Mouse (Mus musculus) MEL (cell line): ENCODE measurements at regions not wholly inside any gene's neighbourhood (a gene's known extent, or its start where the extent isn't known, plus 50 kb on each side); places are given as distances from the start of the nearest gene placed in this dataset.

Experiments used
- DNase-seq: peaks from one replicate; pipeline ENCODE4 v3.0.0; 2011; ENCODE audit warnings: low read depth, low spot score
- H3K27ac ChIP-seq: 2 replicates; pipeline ENCODE4 v1.5.1; 2012; ENCODE audit warnings: low read depth, mild to moderate bottlenecking, control low read depth, low read length, moderate library complexity; ENCODE audit not compliant: control insufficient read depth
- H3K27me3 ChIP-seq, 2 experiments: fragments of 150-350 bp in 1 of 2; sonication (generic) in 1 of 2; 2 replicates each; pipeline ENCODE4 v1.6.1; 2012; ENCODE audit warnings: low read length in 2 of 2, mild to moderate bottlenecking in 2 of 2, improper control_type of control experiment in 1 of 2, moderate library complexity in 1 of 2; ENCODE audit not compliant: insufficient read depth in 2 of 2, control insufficient read depth in 1 of 2
- H3K36me3 ChIP-seq, 2 experiments: 2 replicates each; pipeline ENCODE4 v1.6.1; 2012 to 2014; ENCODE audit warnings: low read length in 2 of 2, improper control_type of control experiment in 1 of 2, inconsistent platforms in 1 of 2, mild to moderate bottlenecking in 1 of 2; ENCODE audit not compliant: insufficient read depth in 2 of 2, control insufficient read depth in 1 of 2
- H3K4me1 ChIP-seq, 2 experiments: fragments of 150-350 bp in 1 of 2; sonication (generic) in 1 of 2; 2 replicates each; pipeline ENCODE4 v1.6.1; 2012; ENCODE audit warnings: low read length in 2 of 2, improper control_type of control experiment in 1 of 2, mild to moderate bottlenecking in 1 of 2; ENCODE audit not compliant: insufficient read depth in 2 of 2, control insufficient read depth in 1 of 2
- H3K4me3 ChIP-seq, 2 experiments: fragments of 150-350 bp in 1 of 2; sonication (generic) in 1 of 2; 2 replicates each; pipeline ENCODE4 v1.5.1; 2012; ENCODE audit warnings: low read depth in 2 of 2, low read length in 2 of 2, mild to moderate bottlenecking in 2 of 2, moderate library complexity in 2 of 2, control low read depth in 1 of 2, improper control_type of control experiment in 1 of 2; ENCODE audit not compliant: control insufficient read depth in 1 of 2, insufficient read depth in 1 of 2
- H3K79me2 ChIP-seq: 2 replicates; pipeline ENCODE4 v1.6.1; 2012; ENCODE audit warnings: mild to moderate bottlenecking, low read length, moderate library complexity; ENCODE audit not compliant: control insufficient read depth, poor library complexity, insufficient read depth
- H3K9ac ChIP-seq: 2 replicates; pipeline ENCODE4 v1.6.1; 2012; ENCODE audit warnings: low read depth, mild to moderate bottlenecking, control low read depth, low read length, moderate library complexity; ENCODE audit not compliant: control insufficient read depth, poor library complexity, severe bottlenecking
- H3K9me3 ChIP-seq: fragments of 150-350 bp; sonication (generic); replicated peaks from 2 replicates; pipeline ENCODE4 v1.6.1; 2012; ENCODE audit warnings: mild to moderate bottlenecking, low read length, improper control_type of control experiment, moderate library complexity; ENCODE audit not compliant: insufficient read depth
- CHD1 ChIP-seq: IDR thresholded peaks from 2 replicates; pipeline ENCODE4 v1.6.1; 2012; ENCODE audit warnings: low read depth, mild to moderate bottlenecking, inconsistent platforms, low read length, improper control_type of control experiment
- CHD2 ChIP-seq: IDR thresholded peaks from 2 replicates; pipeline ENCODE4 v1.6.1; 2011; ENCODE audit warnings: low read length, improper control_type of control experiment
- ELF1 ChIP-seq: IDR thresholded peaks from 2 replicates; pipeline ENCODE4 v1.6.1; 2014; ENCODE audit warnings: low read depth, mild to moderate bottlenecking, inconsistent platforms, low read length, improper control_type of control experiment, moderate library complexity
- EP300 ChIP-seq, 2 experiments: IDR thresholded peaks; 2 replicates each; pipeline ENCODE4 v1.6.1; 2011; ENCODE audit warnings: improper control_type of control experiment in 2 of 2, low read length in 2 of 2, low read depth in 1 of 2, mild to moderate bottlenecking in 1 of 2
- ETS1 ChIP-seq: IDR thresholded peaks from 2 replicates; pipeline ENCODE4 v1.6.1; 2012; ENCODE audit warnings: low read depth, mild to moderate bottlenecking, inconsistent platforms, low read length, improper control_type of control experiment, moderate library complexity
- GABPA ChIP-seq: IDR thresholded peaks from 2 replicates; pipeline ENCODE4 v1.6.1; 2012; ENCODE audit warnings: low read depth, mild to moderate bottlenecking, inconsistent platforms, low read length, improper control_type of control experiment, moderate library complexity
- GATA1 ChIP-seq: IDR thresholded peaks from 2 replicates; pipeline ENCODE4 v1.6.1; 2011; ENCODE audit warnings: low read depth, low read length, improper control_type of control experiment
- JUND ChIP-seq: IDR thresholded peaks from 2 replicates; pipeline ENCODE4 v1.6.1; 2011; ENCODE audit warnings: low read depth, mild to moderate bottlenecking, improper control_type of control experiment, low read length
- KAT2A ChIP-seq: conservative IDR thresholded peaks from 2 replicates; pipeline ENCODE4 v1.6.1; 2012; ENCODE audit warnings: low read depth, low read length, improper control_type of control experiment, inconsistent platforms
- MAFK ChIP-seq: IDR thresholded peaks from 2 replicates; pipeline ENCODE4 v1.6.1; 2011; ENCODE audit warnings: low read depth, mild to moderate bottlenecking, low read length, improper control_type of control experiment, borderline replicate concordance
- MAX ChIP-seq: IDR thresholded peaks from 2 replicates; pipeline ENCODE4 v1.6.1; 2011; ENCODE audit warnings: low read length, improper control_type of control experiment
- MAZ ChIP-seq: IDR thresholded peaks from 2 replicates; pipeline ENCODE4 v1.6.1; 2012; ENCODE audit warnings: low read depth, mild to moderate bottlenecking, inconsistent platforms, low read length, improper control_type of control experiment
- MEF2A ChIP-seq: IDR thresholded peaks from 2 replicates; pipeline ENCODE4 v1.6.1; 2014; ENCODE audit warnings: low read depth, mild to moderate bottlenecking, inconsistent platforms, low read length, improper control_type of control experiment; ENCODE audit not compliant: poor library complexity, insufficient replicate concordance, severe bottlenecking; ENCODE audit errors: extremely low read depth
- MXI1 ChIP-seq: IDR thresholded peaks from 2 replicates; pipeline ENCODE4 v1.6.1; 2011; ENCODE audit warnings: mild to moderate bottlenecking, low read depth, low read length, improper control_type of control experiment
- MYC ChIP-seq: IDR thresholded peaks from 2 replicates; pipeline ENCODE4 v1.6.1; 2011; ENCODE audit warnings: low read depth, mild to moderate bottlenecking, low read length, improper control_type of control experiment, moderate library complexity
- RCOR1 ChIP-seq: IDR thresholded peaks from 2 replicates; pipeline ENCODE4 v1.6.1; 2012; ENCODE audit warnings: low read depth, mild to moderate bottlenecking, inconsistent platforms, low read length, improper control_type of control experiment
- SIN3A ChIP-seq: IDR thresholded peaks from 2 replicates; pipeline ENCODE4 v1.6.1; 2012; ENCODE audit warnings: low read length, improper control_type of control experiment, inconsistent platforms
- TAL1 ChIP-seq: IDR thresholded peaks from 2 replicates; pipeline ENCODE4 v1.6.1; 2012; ENCODE audit warnings: mild to moderate bottlenecking, inconsistent platforms, low read length, moderate library complexity, mixed read lengths
- TBP ChIP-seq: IDR thresholded peaks from 2 replicates; pipeline ENCODE4 v1.8.0; 2011; ENCODE audit warnings: low read depth, low read length, improper control_type of control experiment
- TCF12 ChIP-seq: IDR thresholded peaks from 2 replicates; pipeline ENCODE4 v1.6.1; 2014; ENCODE audit warnings: low read depth, mild to moderate bottlenecking, inconsistent platforms, low read length, improper control_type of control experiment, moderate library complexity
- UBTF ChIP-seq: IDR thresholded peaks from 2 replicates; pipeline ENCODE4 v1.6.1; 2012; ENCODE audit warnings: low read depth, mild to moderate bottlenecking, inconsistent platforms, low read length, improper control_type of control experiment, moderate library complexity, borderline replicate concordance; ENCODE audit not compliant: insufficient read depth
- USF1 ChIP-seq: IDR thresholded peaks from 2 replicates; pipeline ENCODE4 v1.6.1; 2014; ENCODE audit warnings: low read depth, mild to moderate bottlenecking, inconsistent platforms, low read length, improper control_type of control experiment, moderate library complexity
- ZC3H11A ChIP-seq: IDR thresholded peaks from 2 replicates; pipeline ENCODE4 v1.6.1; 2012; ENCODE audit warnings: low read depth, mild to moderate bottlenecking, inconsistent platforms, low read length, improper control_type of control experiment
- ZKSCAN1 ChIP-seq: IDR thresholded peaks from 2 replicates; pipeline ENCODE4 v1.6.1; 2012; ENCODE audit warnings: low read depth, mild to moderate bottlenecking, inconsistent platforms, low read length, improper control_type of control experiment, moderate library complexity
- ZNF384 ChIP-seq: IDR thresholded peaks from 2 replicates; pipeline ENCODE4 v1.6.1; 2012; ENCODE audit warnings: low read depth, mild to moderate bottlenecking, inconsistent platforms, low read length, improper control_type of control experiment

GRCm38 (mm10) chr8:25447900-25448299 is 623.7 kb upstream of the Adam5 start (continued):
- TF ChIP-seq TBP: peak; percentile 72
- no peak for TF ChIP-seq MAX

GRCm38 (mm10) chr8:25445968-25446367 is 621.8 kb upstream of the Adam5 start:
- Histone ChIP-seq H3K4me1 (peaks cover 16 to 37% of the 10 kb centered on the region in 2 experiments), H3K27ac (peak overlapping the region; percentile 80), H3K36me3 (peaks cover 0 to 31% of the 10 kb centered on the region in 2 experiments; a peak in 2 of 4 replicates), H3K27me3 (no peaks in the 10 kb centered on the region), H3K9me3 (no peaks in the 10 kb centered on the region), H3K9ac (no peak overlapping the region), H3K79me2 (no peaks in the 10 kb centered on the region), H3K4me3 (no peak overlapping the region)
- DNase-seq: peak; percentile 75
- TF ChIP-seq MXI1 (0 out of 2 replicates have a peak, but pooled peaks have one; percentile 41), MAZ (no peak), CHD1 (no peak), TAL1 (peak; percentile 56), ELF1 (0 out of 2 replicates have a peak, but pooled peaks have one; percentile 35), CHD2 (no peak), USF1 (no peak), EP300 (IDR thresholded peaks at IDR 0.05; ENCODE audit: low read depth in 1 of 2, low read length in 2 of 2) (peak; percentile 88 to 92), MAFK (no peak), ZC3H11A (no peak), TCF12 (peak; percentile 83), ZNF384 (peak; percentile 63), MAX (peak; percentile 30; the same call in 1 of the 2 replicates), RCOR1 (peak; percentile 60; the same call in 1 of the 2 replicates), MYC (peak; percentile 80), UBTF (no peak), SIN3A (peak; percentile 56), GATA1 (peak; percentile 91), ETS1 (peak; percentile 86), KAT2A (no peak), ZKSCAN1 (no peak), MEF2A (no peak), JUND (no peak), TBP (0 out of 2 replicates have a peak, but pooled peaks have one; percentile 21), GABPA (no peak)
